Mouse (Mus musculus) forebrain, postnatal 0 days (tissue): ENCODE measurements at regions not wholly inside any gene's neighbourhood (a gene's known extent, or its start where the extent isn't known, plus 50 kb on each side); places are given as distances from the start of the nearest gene placed in this dataset.
"Not testable (repeated sequence)": the region's sequence is repeated elsewhere in the genome, so short reads cannot be mapped to it uniquely, and the experiment has no call there.

Experiments used
- ATAC-seq: fragments of 200-750 bp; cut with Nextera tagmentation; 2 replicates; pipeline ENCODE4 v1.8.0; 2017; ENCODE audit warnings: mild to moderate bottlenecking, moderate library complexity
- DNase-seq: peaks from one replicate; pipeline ENCODE4 v3.0.0-alpha.2; 2015
- H3K27ac ChIP-seq: fragments of 300-500 bp; sonication (generic); 2 replicates; pipeline ENCODE4 v1.5.1; 2014; ENCODE audit warnings: low read depth, mild to moderate bottlenecking, antibody characterized with exemption, low read length, moderate library complexity, mixed read lengths
- H3K27me3 ChIP-seq: fragments of 300-500 bp; sonication (generic); 2 replicates; pipeline ENCODE4 v1.6.1; 2014; ENCODE audit warnings: mild to moderate bottlenecking, low read length, mixed read lengths; ENCODE audit not compliant: insufficient read depth
- H3K36me3 ChIP-seq: fragments of 300-500 bp; sonication (generic); 2 replicates; pipeline ENCODE4 v1.6.1; 2014; ENCODE audit warnings: mild to moderate bottlenecking, moderate library complexity; ENCODE audit not compliant: insufficient read depth
- H3K4me1 ChIP-seq: fragments of 300-500 bp; sonication (generic); 2 replicates; pipeline ENCODE4 v1.6.1; 2014; ENCODE audit warnings: antibody characterized with exemption; ENCODE audit not compliant: insufficient read depth
- H3K4me2 ChIP-seq: fragments of 300-500 bp; sonication (generic); 2 replicates; pipeline ENCODE4 v1.6.1; 2014; ENCODE audit warnings: low read depth, mild to moderate bottlenecking, moderate library complexity
- H3K4me3 ChIP-seq: fragments of 300-500 bp; sonication (generic); 2 replicates; pipeline ENCODE4 v1.5.1; 2014; ENCODE audit warnings: low read depth, low read length, mixed read lengths
- H3K9ac ChIP-seq: fragments of 300-500 bp; sonication (generic); 2 replicates; pipeline ENCODE4 v1.6.1; 2014; ENCODE audit warnings: mild to moderate bottlenecking
- H3K9me3 ChIP-seq: fragments of 300-500 bp; sonication (generic); 2 replicates; pipeline ENCODE4 v1.6.1; 2016; ENCODE audit warnings: low read length
- CTCF ChIP-seq: sonication (generic); IDR thresholded peaks from 2 replicates; pipeline ENCODE4 v1.5.1; 2016; ENCODE audit warnings: antibody characterized with exemption, control low read depth, low read depth
- WGBS: fragments of 180-500 bp; shearing (Covaris S2); extraction: QIAGEN DNeasy Blood & Tissue Kit; methylation state at CpG from one replicate; pipeline ENCODE4 v1.1.7; 2014; 5-methylcytosine and 5-hydroxymethylcytosine counted together

DNA sequence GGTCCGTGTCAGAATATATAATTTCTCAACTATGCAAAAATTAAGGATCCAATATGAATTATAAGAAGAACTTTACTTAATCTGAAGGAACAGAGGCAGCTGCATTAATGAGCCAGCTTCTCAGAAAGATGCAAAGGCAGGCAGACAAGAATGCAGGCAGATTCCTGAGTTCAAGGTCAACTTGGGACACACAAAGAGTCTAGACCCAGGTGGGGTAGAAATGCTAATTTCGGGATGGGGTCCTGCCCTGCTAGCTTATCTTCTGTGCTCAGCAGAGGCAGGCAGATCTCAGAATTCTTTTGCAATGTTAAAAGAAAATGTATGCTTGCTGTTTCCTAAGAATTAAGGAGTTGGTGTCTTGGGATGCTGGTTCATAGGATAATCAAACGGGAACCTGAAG lies 181.9 kb upstream of the Dlgap1 start:
- no peaks in the 10 kb centered on the region for H3K9me3 ChIP-seq
- no peaks in the 10 kb centered on the region for H3K4me1 ChIP-seq
- WGBS, result 93% methylated on average over 3 of the region's 3 CpGs
- no peaks in the 10 kb centered on the region for H3K27me3 ChIP-seq
- H3K4me2 ChIP-seq, result no peak overlapping the region
- no peak overlapping the region for H3K9ac ChIP-seq
- H3K4me3 ChIP-seq, result no peak overlapping the region
- ATAC-seq (no peak), DNase-seq (no peak)
- no peak overlapping the region for H3K27ac ChIP-seq
- H3K36me3 ChIP-seq, result no peaks in the 10 kb centered on the region
- no peak for TF ChIP-seq CTCF

DNA sequence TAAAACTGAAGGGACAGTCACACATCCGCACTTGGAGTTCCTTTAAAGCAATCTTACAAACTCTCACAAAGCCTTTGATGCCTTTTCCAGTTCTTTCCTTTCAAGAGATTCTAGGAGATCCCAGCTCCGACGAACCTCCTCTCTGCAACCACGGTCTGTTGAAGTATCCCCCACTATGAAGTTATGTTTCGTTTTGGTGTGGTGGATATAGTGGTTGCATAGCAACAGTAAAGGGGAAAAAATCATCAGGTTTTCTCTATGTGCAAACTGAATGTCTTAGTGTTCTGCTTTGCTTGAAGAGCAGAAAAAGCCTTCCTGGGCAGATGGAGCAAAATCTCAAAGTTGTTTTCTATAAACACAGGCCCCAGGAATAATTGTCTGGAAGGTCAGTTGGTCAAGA lies 147.4 kb upstream of the Dlgap1 start:
- H3K4me1 ChIP-seq, result 0 out of 2 replicates have a peak, but pooled peaks cover 4% of the 10 kb centered on the region
- H3K4me2 ChIP-seq, result no peak overlapping the region
- no peaks in the 10 kb centered on the region for H3K9me3 ChIP-seq
- peak; percentile 44 for DNase-seq
- peak overlapping the region; percentile 2; the same call in 1 of the 2 replicates for H3K27ac ChIP-seq
- H3K36me3 ChIP-seq, result no peaks in the 10 kb centered on the region
- WGBS, result 45% methylated on average over 5 of the region's 5 CpGs
- H3K27me3 ChIP-seq, result no peaks in the 10 kb centered on the region
- TF ChIP-seq CTCF, result no peak
- no peak overlapping the region for H3K9ac ChIP-seq
- peak; percentile 78 for ATAC-seq
- no peak overlapping the region for H3K4me3 ChIP-seq

DNA sequence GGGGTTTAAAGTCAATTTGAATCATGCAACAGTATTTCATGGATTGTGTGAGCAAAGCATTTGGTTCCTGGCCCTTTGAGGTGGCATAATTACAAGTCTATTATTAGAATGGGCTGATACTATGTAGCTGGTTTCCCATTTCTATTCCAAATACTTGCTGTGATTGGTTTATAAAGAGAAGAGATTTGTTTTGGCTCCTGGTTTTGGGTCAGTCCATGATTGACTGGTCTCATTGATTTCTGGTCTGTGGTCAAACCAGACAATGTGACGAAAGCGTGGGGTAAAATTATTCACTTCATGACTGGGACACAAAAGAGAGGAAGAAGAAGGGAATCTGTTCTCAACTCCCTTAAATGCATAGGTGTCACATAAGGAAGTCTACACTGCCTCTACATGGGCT lies 147.0 kb upstream of the Dlgap1 start:
- WGBS, result 73% methylated on average over 2 of the region's 2 CpGs
- TF ChIP-seq CTCF, result no peak
- DNase-seq (no peak), ATAC-seq (no peak)
- Histone ChIP-seq H3K4me2 (no peak overlapping the region), H3K4me3 (no peak overlapping the region), H3K27ac (peak overlapping the region; percentile 2; the same call in 1 of the 2 replicates), H3K36me3 (no peaks in the 10 kb centered on the region), H3K27me3 (no peaks in the 10 kb centered on the region), H3K4me1 (0 out of 2 replicates have a peak, but pooled peaks cover 4% of the 10 kb centered on the region), H3K9ac (no peak overlapping the region), H3K9me3 (no peaks in the 10 kb centered on the region)

DNA sequence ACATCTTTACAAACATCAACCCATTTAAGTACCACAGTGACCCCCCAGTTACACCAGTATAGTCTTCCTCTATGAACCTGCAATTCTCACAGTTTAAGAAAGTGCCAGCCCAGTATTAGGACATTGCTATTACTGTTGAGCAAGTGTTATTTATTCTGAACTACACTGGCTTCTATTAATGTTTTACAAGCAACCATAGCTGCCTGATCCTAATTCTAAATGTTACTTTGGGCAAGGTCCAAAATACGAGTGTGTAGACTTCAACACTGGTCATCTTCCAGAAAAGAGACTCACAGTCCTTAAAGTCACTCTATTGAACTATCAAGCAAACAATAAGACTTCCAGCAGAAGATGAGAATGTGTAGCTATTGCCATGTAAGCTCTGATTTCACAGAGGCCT lies 146.0 kb upstream of the Dlgap1 start:
- H3K27ac ChIP-seq, result no peak overlapping the region
- H3K9ac ChIP-seq, result no peak overlapping the region
- DNase-seq, result no peak
- H3K9me3 ChIP-seq, result no peaks in the 10 kb centered on the region
- H3K4me3 ChIP-seq, result no peak overlapping the region
- no peak overlapping the region for H3K4me2 ChIP-seq
- H3K4me1 ChIP-seq, result 0 out of 2 replicates have a peak, but pooled peaks cover 4% of the 10 kb centered on the region
- WGBS, result 85% methylated on average over 1 of the region's 1 CpGs
- no peaks in the 10 kb centered on the region for H3K27me3 ChIP-seq
- ATAC-seq, result no peak
- TF ChIP-seq CTCF, result no peak
- no peaks in the 10 kb centered on the region for H3K36me3 ChIP-seq

DNA sequence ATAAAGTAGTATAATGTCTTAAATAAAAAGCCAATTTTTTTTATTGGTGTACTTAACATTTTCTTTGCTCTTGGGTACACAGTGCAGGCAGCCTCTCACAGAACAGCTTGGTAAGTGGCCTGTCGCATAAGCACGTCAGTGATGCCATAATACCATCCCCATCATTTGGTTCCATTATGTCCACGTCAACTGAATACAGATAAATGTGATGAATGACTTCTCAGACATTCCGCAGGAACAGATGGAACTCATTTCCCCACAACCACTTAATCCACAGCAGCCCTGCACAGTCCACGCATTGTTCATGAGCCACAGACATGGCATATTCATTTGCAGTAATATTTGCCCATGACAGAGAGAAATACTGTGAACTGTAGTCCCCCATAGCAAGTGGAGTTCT lies 127.6 kb upstream of the Dlgap1 start:
- H3K4me3 ChIP-seq, result no peak overlapping the region
- no peaks in the 10 kb centered on the region for H3K4me1 ChIP-seq
- no peak overlapping the region for H3K4me2 ChIP-seq
- no peaks in the 10 kb centered on the region for H3K27me3 ChIP-seq
- DNase-seq (no peak), ATAC-seq (peak; percentile 40; the same call in 1 of the 2 replicates)
- no peak for TF ChIP-seq CTCF
- H3K27ac ChIP-seq, result no peak overlapping the region
- no peaks in the 10 kb centered on the region for H3K9me3 ChIP-seq
- no peaks in the 10 kb centered on the region for H3K36me3 ChIP-seq
- no peak overlapping the region for H3K9ac ChIP-seq
- 46% methylated on average over 5 of the region's 5 CpGs for WGBS

DNA sequence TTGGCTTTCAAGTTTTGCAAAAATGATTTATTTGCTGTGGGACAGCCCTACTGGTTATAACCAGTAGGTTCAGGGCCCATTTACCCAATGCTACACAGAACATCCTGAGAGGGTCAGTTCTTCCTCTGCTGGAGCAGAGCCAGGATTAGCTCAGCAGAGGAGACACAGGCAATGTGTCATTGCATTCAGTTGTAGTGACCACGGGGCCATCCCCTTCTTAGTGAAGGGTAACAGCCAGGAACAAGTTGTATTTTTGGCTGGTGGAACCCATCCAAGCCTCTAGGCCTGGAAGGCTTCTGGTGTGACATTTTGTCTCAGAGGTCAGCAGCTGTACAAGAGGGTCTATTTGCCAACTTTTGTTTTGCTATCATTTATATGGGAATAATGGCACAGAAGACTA lies 120.6 kb upstream of the Dlgap1 start:
- Histone ChIP-seq H3K4me3 (no peak overlapping the region), H3K9ac (no peak overlapping the region), H3K4me2 (no peak overlapping the region), H3K36me3 (no peaks in the 10 kb centered on the region), H3K27ac (no peak overlapping the region), H3K9me3 (no peaks in the 10 kb centered on the region), H3K27me3 (no peaks in the 10 kb centered on the region), H3K4me1 (no peaks in the 10 kb centered on the region)
- no peak for ATAC-seq
- DNase-seq, result no peak
- TF ChIP-seq CTCF, result no peak
- 72% methylated on average over 1 of the region's 1 CpGs for WGBS

DNA sequence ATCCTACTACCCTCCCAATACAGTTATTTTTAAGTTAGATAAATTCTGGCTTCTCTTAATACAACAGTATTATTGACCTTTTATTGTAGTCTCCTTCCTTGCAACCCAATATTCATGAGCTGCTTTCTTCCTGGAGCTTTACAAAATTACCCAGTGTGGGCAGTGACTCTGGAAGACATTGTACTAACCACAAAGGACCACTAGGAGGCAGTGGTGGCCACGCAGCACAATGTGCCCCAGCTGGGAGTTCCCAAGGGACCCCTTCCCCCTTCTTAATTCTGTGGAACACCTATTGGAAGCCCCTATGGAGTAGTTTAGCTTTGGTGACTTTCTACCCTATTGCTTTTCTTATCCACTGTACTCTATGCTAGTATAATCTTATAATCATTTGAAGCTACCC lies 118.8 kb upstream of the Dlgap1 start:
- no peak overlapping the region for H3K9ac ChIP-seq
- DNase-seq (no peak), ATAC-seq (no peak)
- H3K4me1 ChIP-seq, result no peaks in the 10 kb centered on the region
- no peaks in the 10 kb centered on the region for H3K27me3 ChIP-seq
- no peak overlapping the region for H3K27ac ChIP-seq
- H3K4me3 ChIP-seq, result no peak overlapping the region
- 23% methylated on average over 1 of the region's 1 CpGs for WGBS
- H3K4me2 ChIP-seq, result no peak overlapping the region
- H3K9me3 ChIP-seq, result no peaks in the 10 kb centered on the region
- no peak for TF ChIP-seq CTCF
- no peaks in the 10 kb centered on the region for H3K36me3 ChIP-seq

DNA sequence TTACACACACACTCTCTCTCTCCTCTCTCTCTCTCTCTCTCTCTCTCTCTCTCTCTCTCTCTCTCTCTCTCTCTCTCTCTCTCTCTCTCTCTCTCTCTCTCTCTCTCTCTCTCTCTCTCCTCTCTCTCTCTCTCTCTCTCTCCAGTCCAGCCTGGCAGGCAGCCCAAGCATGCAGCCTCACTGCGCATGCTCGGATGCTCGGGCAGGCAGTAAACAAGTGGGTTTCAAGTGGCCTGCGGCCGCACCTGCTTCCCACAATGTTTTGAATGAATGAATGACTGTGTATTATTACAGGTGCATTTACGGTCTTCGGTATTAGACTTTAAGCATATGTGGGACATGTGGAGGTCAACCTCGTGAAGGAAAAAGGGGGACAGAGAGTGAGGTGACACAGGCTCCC lies 88.9 kb upstream of the Dlgap1 start:
- not testable (repeated sequence) for H3K27me3 ChIP-seq, H3K4me2 ChIP-seq, H3K27ac ChIP-seq, H3K4me3 ChIP-seq, ATAC-seq, H3K9me3 ChIP-seq, H3K36me3 ChIP-seq, H3K9ac ChIP-seq, H3K4me1 ChIP-seq
- 58% methylated on average over 8 of the region's 8 CpGs for WGBS
- DNase-seq, result peak; percentile 49
